Mouse (Mus musculus) urinary bladder, adult 18-20 months (tissue): Measurements from ENCODE around the gene Fam209.

ENCODE experiments used
- DNase-seq, 2 experiments: peaks; one replicate each; pipeline ENCODE4 v3.0.0; 2022; ENCODE audit warnings: low spot score in 2 of 2, mixed read lengths in 2 of 2

Gene Fam209

DNA sequence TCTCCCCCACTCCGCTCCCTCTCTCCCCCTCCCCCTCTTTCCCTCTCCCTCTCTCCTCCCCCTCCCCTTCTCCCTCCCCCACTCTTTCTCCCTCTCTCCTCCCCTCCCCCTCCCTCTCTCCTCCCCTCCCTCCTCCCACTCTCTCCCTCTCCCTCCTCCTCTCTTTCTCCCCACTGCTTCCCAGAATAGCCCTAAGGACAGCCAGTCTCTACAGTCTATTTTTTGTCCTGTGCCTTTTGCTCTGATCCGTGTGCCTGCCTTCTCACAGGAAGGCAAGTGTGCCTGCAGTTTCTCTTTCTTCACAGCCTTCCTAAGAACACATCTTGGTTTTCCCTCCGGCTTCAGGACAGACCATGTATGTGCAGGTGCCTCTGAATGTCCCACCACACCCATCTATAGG is 5.0 kb downstream of the Fam209 start:
- DNase-seq: no peak

DNA sequence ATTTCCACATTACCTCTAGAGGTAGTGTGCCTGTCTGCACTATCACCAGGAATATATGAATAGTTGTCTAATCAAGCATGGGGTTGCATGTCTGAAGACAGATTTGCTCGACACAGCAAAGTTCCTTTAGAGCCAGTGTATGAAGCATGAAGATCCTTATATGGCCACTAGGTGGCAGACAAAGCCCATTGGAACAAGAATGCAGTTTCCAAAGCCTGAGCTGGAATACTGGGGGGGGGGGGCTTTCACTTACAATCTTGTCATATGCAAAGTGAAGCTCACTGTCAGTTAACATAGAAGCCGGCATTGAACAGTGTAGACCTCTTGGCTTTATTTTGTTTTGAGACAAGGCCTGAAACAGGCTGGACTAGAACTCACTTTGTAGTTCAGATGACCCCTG is 5.5 kb downstream of the Fam209 start:
- no peak for DNase-seq

DNA sequence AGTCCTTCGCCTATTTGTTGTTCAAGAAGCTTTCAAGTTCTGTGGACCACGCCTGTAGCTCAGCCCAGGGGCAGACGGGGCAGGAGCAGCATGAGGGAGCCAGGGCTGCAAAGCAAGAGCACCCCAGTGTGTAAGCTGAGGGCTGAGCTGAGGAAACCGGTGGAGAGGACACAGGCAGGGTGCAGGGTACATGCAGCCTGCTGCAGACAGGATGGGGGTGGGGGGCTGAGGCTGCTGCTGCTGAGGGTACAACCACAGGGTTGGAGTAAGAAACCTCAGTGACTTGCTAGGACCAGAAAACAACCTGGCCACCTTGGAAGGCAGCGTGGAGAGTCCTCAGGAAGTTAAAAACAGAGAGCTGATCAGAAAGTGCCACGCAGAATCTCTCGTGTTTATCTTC is 8.0 kb downstream of the Fam209 start:
- no peak for DNase-seq

DNA sequence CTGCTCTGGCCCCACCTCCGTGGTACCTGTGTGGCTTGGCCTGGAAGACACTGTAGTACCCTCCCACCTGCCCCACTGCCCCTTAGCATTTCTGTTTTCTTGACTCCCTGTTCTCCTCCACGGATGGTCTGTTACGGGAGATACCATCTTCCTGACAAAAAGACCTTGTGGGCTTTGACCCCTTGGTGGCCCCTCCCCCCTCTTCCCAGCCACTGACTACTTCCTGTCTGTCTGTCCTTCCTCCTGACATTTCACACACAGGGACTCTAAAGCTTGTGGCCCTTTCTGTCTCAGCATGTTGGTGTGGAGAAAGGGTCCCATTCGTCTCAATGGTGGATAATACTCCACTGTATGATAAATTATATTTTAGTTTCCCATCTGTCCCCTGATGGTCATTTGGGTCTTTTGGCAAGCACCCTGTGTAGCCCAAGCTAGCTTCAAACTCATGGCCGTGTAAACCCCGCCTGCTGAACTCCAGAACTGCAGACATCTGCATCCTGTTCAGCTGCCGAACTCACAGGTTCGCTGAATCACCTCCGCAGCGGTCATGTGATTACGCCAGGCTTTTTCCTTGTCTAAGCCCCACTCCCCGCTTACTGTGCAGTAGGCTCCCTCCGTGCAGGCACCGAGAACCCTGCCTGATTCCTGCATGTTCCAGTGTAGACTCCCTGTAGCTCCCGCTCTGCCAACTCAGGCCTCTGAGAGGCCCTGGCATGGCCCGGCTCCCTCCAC is 9.5 kb downstream of the Fam209 start:
- no peak for DNase-seq

DNA sequence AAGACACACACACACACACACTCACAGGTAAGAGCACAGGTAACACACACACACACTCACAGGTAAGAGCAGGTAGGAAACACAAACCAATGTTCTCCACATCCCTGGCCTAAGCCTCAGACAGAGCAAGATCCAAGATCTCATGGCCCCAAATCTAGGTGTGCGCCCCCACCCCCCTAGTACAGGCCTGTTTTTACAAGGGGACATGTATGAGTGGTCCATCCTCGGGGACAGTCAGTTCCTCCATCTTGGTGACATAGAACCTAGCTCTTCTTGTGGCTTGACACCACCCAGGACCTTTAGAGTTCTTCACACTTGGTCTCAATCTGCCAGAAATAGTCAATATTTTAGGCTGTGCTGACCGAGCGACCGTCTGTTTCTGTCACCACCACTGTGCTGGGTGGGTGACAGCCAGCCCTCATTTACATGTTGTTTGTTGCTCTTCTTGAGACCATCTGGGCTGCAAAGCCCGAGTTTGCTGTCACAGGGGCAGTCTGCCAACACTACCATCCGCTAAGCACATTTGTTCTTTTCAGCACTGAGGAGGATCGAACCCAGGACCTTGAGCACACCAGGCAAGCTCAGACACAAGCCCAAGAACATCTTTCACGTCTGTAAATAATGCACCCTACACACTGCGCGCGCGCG is 11.6 kb downstream of the Fam209 start:
- DNase-seq: no peak

DNA sequence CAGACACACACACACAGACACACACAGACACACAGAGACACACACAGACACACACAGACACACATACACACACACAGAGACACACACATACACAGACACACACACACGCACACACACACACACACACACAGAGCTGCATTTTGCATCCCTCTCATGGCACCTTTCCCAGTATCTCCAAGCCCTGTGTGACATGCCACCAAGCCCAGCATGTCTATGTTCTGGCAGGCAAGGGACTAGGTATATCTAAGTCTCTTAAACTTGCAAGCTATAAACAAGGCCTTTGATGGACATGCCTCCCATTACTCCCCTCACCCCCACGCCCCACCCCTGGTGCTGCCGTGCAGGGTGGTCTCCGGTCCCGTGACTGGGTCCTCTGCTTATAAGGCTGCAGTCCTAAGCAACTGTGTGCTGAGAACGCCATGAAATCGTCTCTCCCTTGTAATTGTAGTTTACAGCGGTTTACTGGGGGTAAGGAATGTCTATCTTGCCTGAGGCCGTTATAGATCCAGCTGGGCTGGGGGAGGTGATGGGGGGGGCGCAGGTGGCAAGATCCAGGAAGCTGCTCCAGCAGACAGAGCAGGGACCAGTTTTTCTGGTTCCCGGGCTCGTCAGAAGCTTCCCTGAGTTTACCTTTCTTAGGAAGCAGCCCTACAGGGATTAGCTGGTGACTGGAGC is 12.5 kb downstream of the Fam209 start:
- no peak for DNase-seq

DNA sequence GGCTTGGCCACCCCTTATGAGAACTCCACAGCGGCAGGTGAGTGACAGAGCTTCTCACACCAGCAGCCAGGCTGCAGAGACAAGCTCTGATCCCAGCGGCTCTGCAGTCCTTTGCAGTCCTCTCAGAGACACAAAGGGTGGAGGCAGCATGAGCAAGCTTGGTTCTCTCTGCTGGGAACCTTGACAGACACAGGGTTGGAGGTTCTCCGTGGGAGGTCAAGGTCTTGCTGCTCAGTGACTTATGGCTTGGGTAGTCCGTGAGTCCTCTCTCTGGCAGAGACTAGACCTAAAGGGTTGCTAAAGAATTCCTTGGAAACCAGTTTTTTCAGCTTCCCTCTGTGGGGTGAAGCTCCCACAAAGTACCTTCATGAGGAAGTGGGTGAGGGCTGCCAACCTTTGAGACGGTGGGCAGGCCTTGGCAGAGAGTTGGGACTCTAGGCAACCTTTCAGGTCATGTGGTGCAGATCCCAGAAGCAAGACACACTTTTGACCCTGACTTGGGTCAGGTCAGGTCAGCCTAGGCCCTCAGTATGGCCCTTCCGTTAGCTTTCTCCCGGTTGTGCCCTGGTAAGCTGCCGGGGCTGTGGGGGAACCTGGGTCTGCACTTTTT is 24.5 kb downstream of the Fam209 start:
- DNase-seq: no peak

DNA sequence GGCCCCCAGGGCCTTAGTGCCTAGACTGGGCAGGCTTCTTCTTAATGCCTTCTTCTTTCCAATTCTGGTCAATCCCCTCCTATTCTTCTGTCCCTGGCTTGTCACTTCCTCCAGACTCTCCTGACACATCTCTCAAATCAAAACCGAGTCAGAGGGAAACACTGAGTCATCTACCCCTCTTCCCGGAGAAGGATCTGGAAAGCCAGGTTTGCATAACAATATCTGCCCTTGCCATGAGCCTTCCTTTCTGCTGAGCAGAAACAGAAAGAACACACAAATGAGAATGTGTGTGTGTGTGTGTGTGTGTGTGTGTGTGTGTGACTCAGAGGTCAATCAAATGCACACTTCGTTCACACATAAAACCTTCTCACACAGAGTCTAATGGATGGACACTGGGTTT is 26.5 kb downstream of the Fam209 start:
- no peak for DNase-seq

DNA sequence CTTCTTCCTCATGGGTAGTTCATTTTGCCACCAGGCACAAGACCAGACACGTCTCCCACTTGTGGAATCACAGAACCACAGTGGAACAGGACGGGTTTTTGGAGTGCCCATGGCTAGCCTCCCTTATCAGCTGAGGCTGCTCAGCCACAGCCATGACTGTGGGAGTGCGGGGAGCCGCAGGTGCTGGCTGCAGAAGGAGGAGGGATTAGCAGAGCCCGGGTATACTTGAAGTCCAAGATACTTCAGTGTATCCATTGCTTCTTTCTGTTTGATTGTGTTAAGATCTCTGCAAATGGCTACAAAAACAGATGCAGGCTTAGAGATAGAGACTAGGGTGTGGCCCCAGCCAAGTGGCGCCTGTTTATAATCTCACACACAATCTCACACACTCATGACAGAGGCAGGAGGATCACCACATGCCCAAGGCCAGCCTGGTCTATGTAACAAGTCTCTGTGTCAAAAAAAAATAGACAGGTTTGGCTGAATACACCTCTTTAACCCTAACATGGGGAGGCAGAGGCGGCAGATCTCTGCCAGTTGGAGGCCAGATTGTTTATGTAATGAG is 28.5 kb downstream of the Fam209 start:
- DNase-seq: no peak

DNA sequence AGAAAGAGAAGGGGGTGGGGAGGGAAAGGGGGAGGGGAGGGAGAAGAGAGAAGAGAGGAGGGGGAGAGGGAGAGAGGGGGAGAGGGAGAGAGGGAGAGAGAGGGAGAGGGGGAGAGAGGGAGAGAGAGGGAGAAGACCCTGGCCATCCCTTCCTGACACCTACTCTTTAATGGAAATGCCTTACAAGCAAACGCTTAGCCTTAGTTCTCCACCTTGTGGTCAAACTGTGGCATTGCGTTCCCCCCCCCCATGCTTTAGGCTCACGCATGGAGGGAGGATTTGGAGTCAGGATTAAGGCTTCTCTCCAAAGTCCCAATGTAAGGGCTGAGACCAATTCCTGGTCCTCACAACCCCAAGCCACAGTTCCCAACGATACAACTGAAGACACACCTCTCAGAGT is 29.0 kb downstream of the Fam209 start:
- DNase-seq: no peak

DNA sequence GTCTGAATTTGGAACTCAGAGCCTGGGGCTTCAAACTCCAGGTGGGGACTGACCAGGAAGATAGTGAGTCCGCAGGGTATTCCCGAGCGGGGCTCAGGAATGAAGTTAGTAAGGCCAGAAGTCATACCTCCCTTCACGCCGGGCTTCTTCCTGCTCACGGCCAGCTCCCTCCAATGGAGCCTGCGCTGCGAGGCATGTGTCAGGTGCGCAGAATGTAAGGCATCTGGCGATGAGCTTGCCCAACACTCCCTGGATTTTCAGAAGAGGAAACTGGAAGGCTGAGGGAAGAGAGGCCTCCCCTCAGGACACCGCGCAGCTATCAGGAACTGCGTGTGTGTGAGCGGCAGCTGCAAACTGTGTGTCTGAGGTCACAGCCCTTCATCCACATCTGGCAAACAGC is 29.8 kb downstream of the Fam209 start:
- no peak for DNase-seq

DNA sequence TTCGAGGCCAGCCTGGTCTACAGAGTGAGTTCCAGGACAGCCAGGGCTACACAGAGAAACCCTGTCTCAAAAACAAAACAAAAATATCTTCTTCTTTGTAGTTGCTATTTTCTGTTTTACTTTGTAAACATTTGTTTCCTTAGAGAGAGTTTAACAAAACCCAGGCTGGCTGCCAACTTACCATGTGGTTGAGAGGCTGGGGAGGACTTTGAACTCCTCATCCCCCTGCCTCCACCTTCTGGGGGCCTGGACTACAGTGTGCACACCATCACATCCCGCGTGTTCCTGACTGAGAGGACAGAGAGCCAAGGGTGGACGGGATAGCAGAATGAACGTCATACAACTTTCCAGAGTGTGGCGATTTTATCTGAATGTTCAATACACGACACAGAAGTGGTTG is 33.8 kb downstream of the Fam209 start:
- DNase-seq: no peak

DNA sequence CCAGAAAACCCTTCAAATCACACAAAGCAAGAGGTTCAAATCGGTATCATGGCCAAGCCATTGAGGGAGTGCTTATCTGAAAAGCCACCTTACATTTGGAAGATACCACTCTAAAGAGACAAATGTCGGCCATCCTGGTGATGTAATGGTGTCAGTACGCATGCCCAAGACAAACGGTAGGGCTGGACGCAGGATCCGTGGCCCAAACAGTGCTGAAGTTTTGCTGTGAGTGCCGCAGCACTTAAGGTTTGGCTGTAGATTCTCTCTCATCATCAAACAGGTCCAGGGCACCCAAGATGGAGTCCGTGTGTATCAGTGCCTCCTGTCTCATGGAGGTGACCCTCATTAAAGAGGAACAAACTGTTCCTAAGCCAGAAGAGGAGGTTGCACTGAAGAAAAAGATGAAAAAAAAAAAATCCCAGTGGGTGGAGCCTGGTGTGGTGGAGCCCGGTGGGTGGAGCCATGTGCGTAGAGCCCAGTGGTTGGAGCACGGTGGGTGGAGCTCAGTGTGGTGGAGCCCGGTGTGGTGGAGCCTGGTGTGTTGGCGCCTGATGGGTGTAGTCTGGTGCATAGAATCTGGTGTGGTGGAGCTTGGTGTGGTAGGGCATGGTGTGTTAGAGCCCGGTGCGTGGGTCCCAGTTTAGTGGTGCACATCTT is 37.9 kb downstream of the Fam209 start:
- DNase-seq: no peak

DNA sequence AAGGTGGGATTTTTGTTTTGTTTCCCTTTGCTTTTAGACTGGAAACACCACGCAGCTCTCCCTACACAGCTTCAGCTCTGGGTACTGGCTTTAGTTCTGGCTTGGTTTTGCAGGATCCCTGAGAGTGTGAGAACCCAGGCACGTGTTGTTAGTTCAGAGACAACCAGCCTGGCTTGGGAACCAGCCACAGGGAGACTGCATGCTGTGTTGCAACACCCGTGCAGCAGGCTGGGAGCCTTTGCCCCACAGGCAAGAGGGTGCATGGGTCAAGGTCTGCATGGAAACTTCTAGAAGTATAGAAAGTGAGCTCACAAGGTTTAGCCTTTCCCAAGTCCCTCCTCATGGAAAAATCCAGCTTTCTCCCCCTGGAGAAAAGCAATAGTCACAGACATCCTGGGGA is 38.6 kb downstream of the Fam209 start:
- no peak for DNase-seq

DNA sequence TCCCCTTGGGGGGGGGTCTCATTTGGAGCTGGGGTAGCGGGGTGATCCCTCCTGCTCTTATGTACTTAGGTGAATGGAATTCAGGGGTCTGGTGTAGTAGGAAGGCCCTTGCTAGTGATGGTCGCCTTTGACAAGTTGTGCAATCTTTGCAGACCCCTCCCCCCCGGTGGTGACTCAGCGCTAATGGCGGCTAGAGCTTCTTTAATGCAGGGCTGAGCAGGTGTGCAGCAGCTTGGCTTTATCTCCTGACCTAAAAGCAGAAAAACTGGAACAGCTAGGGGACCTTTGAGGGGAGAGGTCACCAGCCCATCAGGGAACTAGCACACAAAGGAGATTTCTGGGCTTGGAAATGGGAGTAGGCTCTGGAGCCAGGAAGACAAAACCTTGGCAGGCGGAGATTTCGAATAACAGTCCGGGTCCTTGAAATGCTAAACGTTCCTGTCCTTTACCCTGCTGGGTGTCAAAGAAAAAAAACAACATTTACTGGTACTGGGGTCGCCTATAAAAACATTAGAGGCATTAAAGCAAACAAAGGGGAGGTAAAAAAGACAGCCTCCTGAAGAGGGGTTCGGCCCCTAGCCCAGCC is 44.2 kb downstream of the Fam209 start:
- DNase-seq: no peak

DNA sequence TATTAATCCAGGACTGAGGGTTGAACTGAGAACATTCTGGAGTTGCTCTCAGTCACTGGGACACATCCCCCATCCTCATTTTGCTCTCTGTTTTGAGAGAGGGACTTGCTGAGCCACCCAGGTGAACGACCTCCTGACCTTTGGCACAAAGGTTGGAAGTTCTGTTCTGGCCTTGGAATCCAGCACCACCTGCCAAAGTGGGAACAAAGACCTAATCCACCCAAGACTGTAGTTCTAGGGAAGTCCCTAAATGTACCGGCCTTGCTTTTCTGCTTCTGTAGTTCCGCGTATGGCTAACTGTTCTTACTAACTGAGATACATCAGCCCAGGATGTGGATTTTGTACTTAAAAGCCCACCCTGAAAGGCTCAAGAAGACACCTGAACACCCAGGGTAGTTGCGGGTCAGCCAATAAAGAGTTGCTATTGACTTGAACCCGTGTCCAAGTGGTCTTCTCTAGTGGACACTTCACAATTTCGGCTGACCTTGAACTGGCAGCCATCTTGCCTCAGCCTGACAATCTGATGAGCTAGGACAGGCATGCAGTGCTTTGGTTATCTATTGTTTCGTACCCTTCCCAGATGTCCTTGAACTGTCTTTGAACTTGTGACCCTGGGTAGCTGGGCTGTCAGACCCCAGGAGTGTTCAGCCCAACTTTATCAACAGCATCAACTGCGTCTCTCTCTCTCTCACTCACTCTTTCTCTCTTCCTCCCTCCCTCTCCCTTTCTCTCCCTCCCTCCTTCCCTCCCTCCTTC is 48.5 kb downstream of the Fam209 start:
- no peak for DNase-seq

DNA sequence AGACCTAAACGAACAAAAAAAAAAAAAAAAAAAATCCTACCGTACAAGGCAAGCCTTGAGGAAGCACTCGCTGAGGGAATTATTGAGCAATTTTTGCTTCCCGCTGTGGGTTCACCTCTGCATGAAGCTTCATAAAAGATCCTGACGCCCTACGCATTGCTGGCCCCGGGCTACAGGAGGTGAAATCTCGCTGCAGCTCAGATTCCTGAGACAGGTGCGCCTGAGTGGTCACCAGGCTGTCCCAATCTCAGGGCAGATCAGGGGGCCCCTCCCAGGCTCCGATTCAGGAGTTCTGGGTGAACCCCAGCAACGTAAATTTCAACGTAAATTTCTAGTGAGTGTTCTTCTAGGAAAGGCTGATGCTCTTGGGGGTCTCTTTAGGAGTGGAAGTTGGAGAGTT is 50.2 kb downstream of the Fam209 start:
- DNase-seq: no peak
